Mouse (Mus musculus): ENCODE measurements around the gene Slfn4.
"Not testable (repeated sequence)": the region's sequence is repeated elsewhere in the genome, so short reads cannot be mapped to it uniquely, and the experiment has no call there.

Gene Slfn4

GRCm38 (mm10) chr11:83174948-83175539 is at the start of gene Slfn4:
Gene Slfn4 (plus strand): TSS chr11:83175186.
- no peak for DNase-seq

- DNase-seq: not testable (repeated sequence)
Measured at GRCm38 (mm10) chr11:83125633-83126032, 49.4 kb upstream of the Slfn4 start.

- DNase-seq: not testable (repeated sequence)
Measured at GRCm38 (mm10) chr11:83137253-83137652, 37.7 kb upstream of the Slfn4 start.

DNA sequence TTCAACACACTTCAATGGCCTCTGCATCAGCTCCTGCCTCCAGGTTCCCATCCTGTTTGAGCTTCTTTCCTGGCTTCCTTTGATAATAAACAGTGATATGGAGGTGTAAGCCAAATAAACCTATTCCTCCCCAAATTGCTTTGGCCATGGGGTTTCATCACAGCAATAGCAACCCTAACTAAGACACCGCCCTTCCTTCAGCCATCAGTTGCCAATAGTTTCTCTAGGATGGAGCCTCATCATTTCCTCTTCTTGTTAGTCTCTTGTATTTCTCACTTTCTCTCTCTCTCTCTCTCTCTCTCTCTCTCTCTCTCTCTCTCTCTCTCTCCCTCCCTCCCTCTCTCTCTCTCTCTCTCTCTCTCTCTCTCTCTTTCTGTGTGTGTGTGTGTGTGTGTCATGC is 26.0 kb upstream of the Slfn4 start:
- DNase-seq: not testable (repeated sequence)

DNA sequence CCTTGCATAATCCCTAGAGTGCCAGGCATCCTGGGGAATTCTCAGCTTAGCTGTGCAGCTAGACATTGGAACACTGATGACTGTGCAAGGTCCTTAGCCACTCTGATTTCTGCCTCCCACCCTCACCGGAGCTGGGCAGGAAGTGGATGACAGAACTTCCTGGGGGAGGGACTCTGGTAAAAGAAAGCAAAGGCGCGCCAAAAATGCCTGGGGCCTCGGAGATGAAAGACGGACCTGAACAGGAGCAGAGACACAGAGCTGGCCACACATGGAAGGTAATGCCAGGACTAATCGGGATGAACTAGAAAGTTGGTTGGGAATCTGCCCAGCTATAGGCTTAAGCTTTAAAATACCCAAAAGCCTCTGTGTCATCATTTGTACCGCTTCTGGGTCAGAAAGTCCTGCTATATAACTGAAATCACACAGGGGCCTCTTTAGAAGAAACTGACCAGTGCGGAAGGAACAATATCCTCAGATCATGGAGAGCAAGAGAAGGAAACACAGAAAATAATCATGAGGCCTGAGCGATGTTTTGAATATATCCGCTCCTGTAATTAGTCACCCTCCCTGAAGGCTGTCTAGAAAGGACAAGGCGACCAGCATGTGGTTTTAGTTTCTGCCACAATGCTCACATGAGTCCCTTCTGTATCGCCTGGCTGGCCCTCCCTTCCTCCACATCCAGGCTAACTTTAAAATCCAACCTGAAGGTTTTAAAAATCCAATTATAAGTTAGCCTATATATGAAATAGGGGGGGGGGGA is 16.3 kb downstream of the Slfn4 start, which contains the start of gene Slfn3:
TSS of gene Slfn3 (plus strand) at position 197 of the 760 bp plus-strand sequence.
- no peak for DNase-seq

DNA sequence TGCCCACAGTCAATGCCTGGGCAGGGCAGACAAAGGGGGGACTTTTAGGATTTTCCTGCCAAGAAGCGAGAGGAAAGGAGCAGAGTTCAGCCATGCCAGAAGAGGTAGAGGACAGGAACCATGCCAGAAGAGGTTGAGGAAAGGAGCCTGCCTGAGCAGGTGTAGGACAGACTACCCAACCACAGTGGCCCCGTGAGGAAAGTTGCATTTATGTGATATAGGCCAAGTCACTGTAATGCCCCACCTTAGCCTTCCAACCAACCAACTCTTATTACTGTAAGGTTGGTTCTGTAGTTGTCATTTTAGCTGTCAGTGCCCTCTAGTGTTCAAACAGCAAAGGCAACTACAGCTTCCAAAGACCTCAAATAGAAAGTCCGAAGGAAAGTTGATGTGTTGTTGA is 17.0 kb downstream of the Slfn4 start:
- no peak for DNase-seq

- DNase-seq: no peak
Measured at GRCm38 (mm10) chr11:83205002-83205401, 30.0 kb downstream of the Slfn4 start.

DNA sequence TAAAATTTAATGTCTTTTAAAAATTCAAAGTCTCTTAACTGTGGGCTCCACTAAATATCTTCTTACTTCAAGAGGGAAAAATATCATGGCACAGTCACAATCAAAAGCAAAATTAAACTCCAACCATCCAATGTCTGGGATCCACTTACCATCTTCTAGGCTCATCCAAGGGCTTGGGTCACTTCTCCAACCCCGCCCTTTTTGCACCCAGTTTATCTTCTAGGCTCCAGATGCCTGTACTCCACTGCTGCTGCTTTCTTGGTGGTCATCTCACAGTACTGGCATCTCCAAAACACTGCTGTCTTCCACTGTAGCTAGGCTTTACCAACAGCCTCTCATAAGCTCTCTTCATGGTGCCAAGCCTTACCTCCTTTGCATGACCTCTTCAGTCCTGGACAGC is 41.1 kb downstream of the Slfn4 start:
- DNase-seq: no peak

- DNase-seq: no peak
Measured at GRCm38 (mm10) chr11:83221328-83221877, 46.4 kb downstream of the Slfn4 start.

DNA sequence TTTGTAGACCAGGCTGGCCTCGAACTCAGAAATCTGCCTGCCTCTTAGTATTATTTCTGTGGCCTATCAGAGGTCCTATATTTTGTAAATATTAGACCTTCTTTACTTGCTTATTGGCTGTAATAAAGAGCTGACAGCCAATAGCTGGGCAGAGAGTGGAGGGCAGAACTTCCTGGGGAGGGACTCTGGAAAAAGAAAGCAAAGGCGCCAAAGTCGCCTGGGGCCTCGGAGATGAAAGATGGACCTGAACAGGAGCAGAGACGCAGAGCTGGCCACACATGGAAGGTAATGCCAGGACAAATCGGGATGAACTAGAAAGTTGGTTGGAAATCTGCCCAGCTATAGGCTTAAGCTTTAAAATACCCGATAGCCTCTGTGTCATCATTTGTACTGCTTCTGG is 48.4 kb downstream of the Slfn4 start:
- DNase-seq: no peak

GRCm38 (mm10) chr11:83223793-83224192 is 48.8 kb downstream of the Slfn4 start:
- DNase-seq: not testable (repeated sequence)

DNA sequence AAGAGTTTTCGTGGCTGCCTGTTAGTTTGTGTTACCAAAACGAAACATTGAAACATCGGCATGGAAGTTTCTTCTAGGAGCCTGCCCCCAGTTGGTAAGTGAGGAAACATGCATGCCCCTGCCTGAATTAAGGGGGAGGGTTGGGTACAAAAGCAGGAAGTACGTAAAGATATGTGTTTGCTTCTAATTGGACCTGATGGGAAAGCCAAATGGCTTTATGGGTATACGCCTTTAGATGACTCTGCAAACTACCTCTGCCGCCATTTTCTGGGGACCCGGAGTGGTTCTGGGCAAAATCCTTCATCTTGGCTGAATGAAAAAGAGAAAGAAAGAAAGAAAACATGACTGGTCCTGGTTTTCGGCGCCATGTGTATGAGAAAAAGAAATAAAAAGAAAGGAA is 49.2 kb downstream of the Slfn4 start:
- no peak for DNase-seq

- no peak for DNase-seq
Measured at GRCm38 (mm10) chr11:83224750-83225149, 49.8 kb downstream of the Slfn4 start.

DNA sequence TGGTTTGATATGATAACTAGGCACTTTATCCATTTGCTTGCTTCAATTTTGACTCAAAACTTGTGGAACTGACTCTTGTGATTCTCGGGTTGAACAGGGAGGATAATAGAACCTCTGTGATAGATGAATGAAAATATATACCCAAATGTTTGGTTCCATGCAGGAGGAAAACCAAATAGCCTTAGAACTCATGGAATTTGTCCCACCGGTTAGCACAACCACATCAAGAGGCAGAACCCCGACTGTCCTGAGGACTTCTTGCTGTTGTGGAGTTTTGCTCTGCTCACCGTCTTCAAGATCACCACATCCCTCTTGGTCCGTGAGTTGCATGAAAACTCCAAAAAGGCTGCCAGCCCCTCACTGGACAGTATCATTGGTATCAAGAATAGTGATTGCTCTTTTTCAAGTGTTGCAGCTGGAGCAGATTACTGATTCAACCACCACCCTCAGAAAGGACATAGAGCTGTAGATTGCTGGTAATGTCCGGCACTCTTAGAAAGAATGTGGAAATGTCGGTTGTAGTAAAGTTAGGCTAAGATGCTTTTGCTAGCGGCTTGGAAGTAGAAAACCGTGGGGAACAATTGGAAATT is 50.5 kb downstream of the Slfn4 start:
- DNase-seq: no peak

DNA sequence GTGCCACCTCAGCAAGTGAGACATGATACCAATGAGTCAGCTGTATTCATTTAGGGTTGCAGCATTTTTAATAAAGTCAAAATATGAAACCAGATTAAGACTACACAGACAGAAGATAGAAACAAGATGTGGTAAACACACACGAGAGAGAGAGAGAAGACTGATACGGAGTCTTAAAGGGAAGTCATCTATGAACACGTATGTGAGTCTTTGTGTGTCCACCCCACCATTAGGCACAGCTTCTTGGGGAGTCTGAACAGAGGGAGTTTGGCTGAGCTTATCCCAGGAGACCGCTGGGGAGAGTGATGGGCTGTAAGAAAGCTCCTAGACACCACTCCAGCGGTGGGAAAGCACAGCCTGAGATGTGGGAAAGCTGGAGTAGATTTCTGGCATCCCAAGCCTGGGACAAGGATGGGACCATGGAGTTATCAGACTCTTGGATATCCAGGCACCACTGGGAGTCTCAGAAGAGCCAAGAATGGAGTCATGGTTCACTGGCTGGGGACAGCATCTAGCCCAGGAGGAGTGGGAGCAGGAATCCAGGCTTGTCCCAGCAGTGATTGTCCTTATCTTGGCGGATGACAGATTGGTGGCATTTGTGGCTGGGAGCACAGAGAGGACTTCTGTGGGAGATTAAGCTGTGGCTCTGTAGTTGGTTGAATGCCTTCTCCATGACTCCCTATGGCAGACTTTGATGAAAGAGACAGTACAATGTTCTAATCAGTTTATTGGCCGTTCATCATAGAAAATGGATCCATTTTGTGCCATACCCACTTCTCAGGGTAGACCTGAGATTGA is 53.1 kb downstream of the Slfn4 start:
- DNase-seq: no peak

- peak; percentile 0 for DNase-seq
Measured at GRCm38 (mm10) chr11:83230966-83231365, 56.0 kb downstream of the Slfn4 start.

- DNase-seq: not testable (repeated sequence)
Measured at GRCm38 (mm10) chr11:83233621-83234020, 58.6 kb downstream of the Slfn4 start.

GRCm38 (mm10) chr11:83237390-83237789 is 62.4 kb downstream of the Slfn4 start:
- not testable (repeated sequence) for DNase-seq

GRCm38 (mm10) chr11:83238389-83238788 is 63.4 kb downstream of the Slfn4 start:
- no peak for DNase-seq

- no peak for DNase-seq
Measured at GRCm38 (mm10) chr11:83239811-83240210, 64.8 kb downstream of the Slfn4 start.

Data from cerebellum, adult 8-10 months (tissue).